Mouse (Mus musculus) stomach, embryonic 15.5 days (tissue): ENCODE results near the gene Olfr866. TPM values are rescaled to one million over a fixed set of nuclear protein-coding genes. Genes with fewer than 3 reads are reported as not detected.

ENCODE experiments used
- ATAC-seq: fragments of 200-750 bp; cut with Nextera tagmentation; 2 replicates; pipeline ENCODE4 v1.8.0; 2017; ENCODE audit warnings: low read depth, moderate number of reproducible peaks, moderate TSS enrichment; ENCODE audit not compliant: insufficient read depth, low FRiP score
- H3K27ac ChIP-seq: fragments of 300-500 bp; sonication (generic); 2 replicates; pipeline ENCODE4 v1.5.1; 2015; ENCODE audit warnings: mild to moderate bottlenecking, inconsistent platforms
- H3K27me3 ChIP-seq: fragments of 300-500 bp; sonication (generic); replicated peaks from 2 replicates; pipeline ENCODE4 v1.6.1; 2015; ENCODE audit warnings: inconsistent platforms
- H3K36me3 ChIP-seq: fragments of 300-500 bp; sonication (generic); 2 replicates; pipeline ENCODE4 v1.6.1; 2015; ENCODE audit warnings: inconsistent platforms
- H3K4me1 ChIP-seq: fragments of 300-500 bp; sonication (generic); 2 replicates; pipeline ENCODE4 v1.6.1; 2015; ENCODE audit warnings: inconsistent platforms
- H3K4me2 ChIP-seq: fragments of 300-500 bp; sonication (generic); 2 replicates; pipeline ENCODE4 v1.6.1; 2015; ENCODE audit warnings: mild to moderate bottlenecking, inconsistent platforms
- H3K4me3 ChIP-seq: fragments of 300-500 bp; sonication (generic); replicated peaks from 2 replicates; pipeline ENCODE4 v1.5.1; 2015; ENCODE audit warnings: inconsistent platforms
- H3K9ac ChIP-seq: fragments of 300-500 bp; sonication (generic); 2 replicates; pipeline ENCODE4 v1.6.1; 2015; ENCODE audit warnings: inconsistent platforms
- H3K9me3 ChIP-seq: fragments of 300-500 bp; sonication (generic); 2 replicates; pipeline ENCODE4 v1.6.1; 2016; ENCODE audit warnings: inconsistent platforms
- WGBS: fragments of 180-500 bp; shearing (Covaris S2); methylation state at CpG from one replicate; pipeline ENCODE4 v1.1.7; 2015; 5-methylcytosine and 5-hydroxymethylcytosine counted together
- microRNA-seq: library from miRNA; unstranded; fragments of <30 nt; microRNA quantifications from one replicate; pipeline ENCODE4, GENCODE M21; 2016
- polyA plus RNA-seq: library from polyadenylated mRNA; unstranded; fragments of >200 nt; fragmentation: Nextera tagmentation; extraction: Ambion mirVana; gene quantifications from 2 replicates; pipeline ENCODE4 v1.2.1, GENCODE M21; 2015

Olfr866 gene
- polyA plus RNA-seq, result not detected in 2 replicates

GRCm38 (mm10) chr9:20027935-20028334 lies at the start of gene Olfr866:
Gene Olfr866 (minus strand): TSS chr9:20028035.
- WGBS, result 73% methylated on average over 2 of the region's 2 CpGs
- H3K36me3 ChIP-seq, result no peaks in the 10 kb centered on the region
- no peaks in the 10 kb centered on the region for H3K9me3 ChIP-seq
- no peak within 1 kb of the TSS for H3K4me3 ChIP-seq
- ATAC-seq, result no peak
- H3K27me3 ChIP-seq, result no peaks in the 10 kb centered on the region
- no peak within 1 kb of the TSS for H3K4me2 ChIP-seq
- no peak within 1 kb of the TSS for H3K9ac ChIP-seq
- H3K4me1 ChIP-seq, result no peaks in the 10 kb centered on the region
- no peak within 1 kb of the TSS for H3K27ac ChIP-seq

GRCm38 (mm10) chr9:20073523-20074177 lies 45.8 kb upstream of the Olfr866 start:
- Histone ChIP-seq H3K36me3 (no peaks in the 10 kb centered on the region), H3K4me3 (no peak overlapping the region), H3K4me2 (no peak overlapping the region), H3K27ac (no peak overlapping the region), H3K27me3 (no peaks in the 10 kb centered on the region), H3K9me3 (no peaks in the 10 kb centered on the region), H3K9ac (no peak overlapping the region), H3K4me1 (no peaks in the 10 kb centered on the region)
- WGBS, result 51% methylated on average over 7 of the region's 7 CpGs
- no peak for ATAC-seq

DNA sequence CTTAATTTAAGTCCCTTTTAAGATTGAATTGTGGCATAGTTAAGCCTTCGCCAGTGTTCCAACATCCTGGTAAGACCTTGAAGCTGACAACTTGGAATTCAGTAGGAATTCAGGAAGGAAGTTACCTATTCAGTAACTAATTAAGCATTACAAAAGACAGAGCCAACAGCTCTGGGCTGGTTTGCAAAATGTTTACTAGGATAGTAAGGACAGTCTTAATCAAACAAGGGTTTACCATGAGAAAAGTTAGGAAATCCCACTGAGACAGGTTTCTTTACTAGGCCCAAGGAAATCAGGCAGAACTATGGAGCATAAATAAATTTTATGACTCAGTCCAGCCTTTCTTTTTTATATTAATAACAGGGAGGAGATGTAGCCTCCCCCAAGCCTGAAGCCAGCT lies 43.5 kb upstream of the Olfr866 start:
- Histone ChIP-seq H3K36me3 (no peaks in the 10 kb centered on the region), H3K27ac (no peak overlapping the region), H3K4me2 (no peak overlapping the region), H3K4me3 (no peak overlapping the region), H3K27me3 (no peaks in the 10 kb centered on the region), H3K4me1 (no peaks in the 10 kb centered on the region), H3K9ac (no peak overlapping the region), H3K9me3 (no peaks in the 10 kb centered on the region)
- WGBS, result 90% methylated on average over 1 of the region's 1 CpGs
- ATAC-seq, result no peak

- Histone ChIP-seq H3K4me1 (no peaks in the 10 kb centered on the region), H3K9me3 (no peaks in the 10 kb centered on the region), H3K36me3 (no peaks in the 10 kb centered on the region), H3K4me3 (no peak overlapping the region), H3K27ac (no peak overlapping the region), H3K27me3 (no peaks in the 10 kb centered on the region), H3K9ac (no peak overlapping the region), H3K4me2 (no peak overlapping the region)
- WGBS, result 71% methylated on average over 3 of the region's 3 CpGs
- ATAC-seq, result no peak
Measured at GRCm38 (mm10) chr9:20070236-20070635, 42.4 kb upstream of the Olfr866 start.

DNA sequence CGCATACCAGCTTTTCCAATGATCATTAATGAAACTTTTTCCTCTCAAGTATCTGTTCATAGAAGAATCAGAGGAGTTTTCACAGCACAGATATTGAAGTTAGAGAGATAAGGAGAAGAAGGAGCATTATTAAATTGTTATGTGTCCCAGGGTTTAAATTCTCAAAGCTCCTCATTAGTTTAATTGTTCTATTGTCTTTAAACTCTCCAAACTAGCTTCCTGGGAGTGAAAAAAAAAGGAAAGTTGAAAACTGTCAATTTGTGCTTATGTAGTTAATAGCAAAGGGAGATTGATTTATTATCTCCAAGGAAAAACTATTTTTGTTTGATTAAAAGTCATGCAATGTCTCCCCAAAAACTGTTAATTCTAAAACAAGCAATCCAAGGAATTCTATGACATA lies 29.6 kb upstream of the Olfr866 start, which contains the start of gene Olfr867:
Gene Olfr867 (minus strand): TSS at position 101 of the 400 bp plus-strand sequence.
- Histone ChIP-seq H3K4me1 (no peaks in the 10 kb centered on the region), H3K4me3 (no peak within 1 kb of the TSS), H3K4me2 (no peak within 1 kb of the TSS), H3K36me3 (no peaks in the 10 kb centered on the region), H3K9ac (no peak within 1 kb of the TSS), H3K9me3 (no peaks in the 10 kb centered on the region), H3K27ac (no peak within 1 kb of the TSS), H3K27me3 (no peaks in the 10 kb centered on the region)
- ATAC-seq, result no peak
- 74% methylated on average over 1 of the region's 1 CpGs for WGBS

- H3K27ac ChIP-seq, result no peak overlapping the region
- no peak overlapping the region for H3K4me2 ChIP-seq
- no peak for ATAC-seq
- H3K36me3 ChIP-seq, result no peaks in the 10 kb centered on the region
- no peaks in the 10 kb centered on the region for H3K27me3 ChIP-seq
- H3K4me3 ChIP-seq, result no peak overlapping the region
- no peaks in the 10 kb centered on the region for H3K4me1 ChIP-seq
- 63% methylated on average over 3 of the region's 3 CpGs for WGBS
- H3K9ac ChIP-seq, result no peak overlapping the region
- H3K9me3 ChIP-seq, result no peaks in the 10 kb centered on the region
Measured at GRCm38 (mm10) chr9:20047964-20048363, 20.1 kb upstream of the Olfr866 start.

Small RNA genes within 50 kb of the gene (microRNA-seq; reads per million reads assigned to microRNA genes)
- gene Gm26231 (not detected), gene Gm44395 (not detected)

Other genes starting within 250 kb of the Olfr866 start
- not detected in 2 replicates for gene Olfr58, start 247.8 kb downstream of the Olfr866 start, polyA plus RNA-seq
- not detected in 2 replicates for gene Olfr859, start 223.1 kb downstream of the Olfr866 start, polyA plus RNA-seq
- gene Olfr860, start 178.3 kb downstream of the Olfr866 start, polyA plus RNA-seq, result not detected in 2 replicates
- not detected in 2 replicates for gene Olfr862, start 140.0 kb downstream of the Olfr866 start, polyA plus RNA-seq
- 0.27 and 0.32 TPM in 2 replicates for gene Olfr77, start 111.2 kb downstream of the Olfr866 start, polyA plus RNA-seq
- gene Olfr867, start 29.5 kb upstream of the Olfr866 start, polyA plus RNA-seq, result not detected in 2 replicates
- gene Olfr868, start 70.6 kb upstream of the Olfr866 start, polyA plus RNA-seq, result not detected in 2 replicates
- not detected in 2 replicates for gene Olfr869, start 101.0 kb upstream of the Olfr866 start, polyA plus RNA-seq
- not detected in 2 replicates for gene Olfr870, start 146.0 kb upstream of the Olfr866 start, polyA plus RNA-seq
- not detected in 2 replicates for gene Olfr871, start 184.2 kb upstream of the Olfr866 start, polyA plus RNA-seq
- gene Olfr872, start 209.1 kb upstream of the Olfr866 start, polyA plus RNA-seq, result not detected in 2 replicates